In the genomic region with DNA sequence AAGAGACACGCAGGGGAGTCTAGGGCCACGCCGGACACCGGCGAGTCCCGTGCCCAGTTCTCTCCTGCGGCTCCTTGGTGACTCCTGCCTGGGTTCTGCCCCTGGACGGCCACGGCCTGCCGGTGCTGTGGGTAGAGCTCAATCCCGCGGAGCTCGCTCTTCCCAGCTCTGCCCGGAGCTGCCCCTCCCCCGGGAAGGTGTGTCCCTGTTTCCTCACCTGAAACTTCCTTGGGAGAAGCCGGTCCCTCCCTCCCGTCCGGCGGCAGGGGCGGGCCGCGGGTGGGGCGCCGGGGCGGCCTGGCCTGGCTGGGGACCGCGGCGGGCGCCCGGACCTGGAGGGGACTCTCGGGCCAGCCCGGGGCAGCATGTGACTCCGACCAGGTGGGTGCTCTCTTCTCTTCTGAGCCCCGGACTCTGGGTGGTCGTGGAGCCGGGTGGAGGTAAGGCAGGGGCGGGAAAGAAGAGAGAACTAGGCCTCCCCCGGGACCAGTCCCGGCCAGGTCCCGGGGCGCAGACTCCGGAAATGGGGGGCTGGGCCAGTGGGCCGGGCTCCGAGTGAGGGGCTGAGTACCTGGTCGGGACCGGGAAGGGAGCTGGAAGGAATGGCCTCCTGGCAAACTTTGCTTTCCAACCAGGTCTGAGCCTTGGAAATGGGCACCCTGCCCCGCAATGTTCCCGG, we compare ENCODE assay signal across 8 mouse cellular contexts. TPM values are rescaled to one million over a fixed set of nuclear protein-coding genes. Genes with fewer than 3 reads are reported as not detected.
DNase-seq lines count a peak whose midpoint lies in the region; ATAC-seq lines count a peak whose summit lies in the region.

A gene (plus strand): TSS at position 220 of the 679 bp plus-strand sequence.

- H3K4me2 ChIP-seq in forebrain, embryonic 13.5 days = peak within 1 kb of the TSS; percentile 80
- H3K4me2 ChIP-seq in hindbrain, embryonic 11.5 days (replicated peaks; ENCODE audit: low read depth, low read length) = peak within 1 kb of the TSS; percentile 88
- peak within 1 kb of the TSS; percentile 86 for H3K4me2 ChIP-seq in limb, embryonic 13.5 days (replicated peaks)
- peak within 1 kb of the TSS; percentile 88 for H3K4me2 ChIP-seq in midbrain, embryonic 13.5 days (replicated peaks)

- H3K27me3 ChIP-seq in forebrain, embryonic 13.5 days = peaks cover 31% of the 10 kb centered on the region
- peaks cover 13% of the 10 kb centered on the region for H3K27me3 ChIP-seq in hindbrain, embryonic 11.5 days (ENCODE audit: control insufficient read depth, insufficient read depth, low read length)
- no peaks in the 10 kb centered on the region for H3K27me3 ChIP-seq in limb, embryonic 13.5 days
- H3K27me3 ChIP-seq in midbrain, embryonic 13.5 days = peaks cover 33% of the 10 kb centered on the region

- no peaks in the 10 kb centered on the region for H3K36me3 ChIP-seq in forebrain, embryonic 13.5 days (ENCODE audit: poor library complexity, severe bottlenecking)
- no peaks in the 10 kb centered on the region for H3K36me3 ChIP-seq in hindbrain, embryonic 11.5 days (ENCODE audit: control insufficient read depth, insufficient read depth, low read length)
- H3K36me3 ChIP-seq in limb, embryonic 13.5 days = no peaks in the 10 kb centered on the region
- H3K36me3 ChIP-seq in midbrain, embryonic 13.5 days = no peaks in the 10 kb centered on the region

- H3K4me3 ChIP-seq in forebrain, embryonic 13.5 days = peak within 1 kb of the TSS; percentile 48
- peak within 1 kb of the TSS; percentile 51 for H3K4me3 ChIP-seq in hindbrain, embryonic 11.5 days (ENCODE audit: low read depth, low read length)
- peak within 1 kb of the TSS; percentile 68 for H3K4me3 ChIP-seq in limb, embryonic 13.5 days
- H3K4me3 ChIP-seq in midbrain, embryonic 13.5 days (replicated peaks) = peak within 1 kb of the TSS; percentile 48

- no peaks in the 10 kb centered on the region for H3K9me3 ChIP-seq in forebrain, embryonic 13.5 days (replicated peaks)
- H3K9me3 ChIP-seq in hindbrain, embryonic 11.5 days (ENCODE audit: control insufficient read depth, low read length) = no peaks in the 10 kb centered on the region
- no peaks in the 10 kb centered on the region for H3K9me3 ChIP-seq in limb, embryonic 13.5 days
- no peaks in the 10 kb centered on the region for H3K9me3 ChIP-seq in midbrain, embryonic 13.5 days

- H3K9ac ChIP-seq in forebrain, embryonic 13.5 days = peak within 1 kb of the TSS; percentile 60
- peak within 1 kb of the TSS; percentile 55; the same call in 1 of the 2 replicates for H3K9ac ChIP-seq in hindbrain, embryonic 11.5 days (ENCODE audit: low read depth, low read length)
- peak within 1 kb of the TSS; percentile 81 for H3K9ac ChIP-seq in limb, embryonic 13.5 days
- H3K9ac ChIP-seq in midbrain, embryonic 13.5 days (replicated peaks) = peak within 1 kb of the TSS; percentile 66

- peak; percentile 9 to 12 for DNase-seq in B cell, adult 2 months
- DNase-seq in adrenal gland, adult (ENCODE audit: inconsistent age in 2 of 2, low spot score in 1 of 2) = peak; percentile 72 to 89
- DNase-seq in hindbrain, embryonic 11.5 days (ENCODE audit: low spot score) = peak; percentile 40
- peak; percentile 38 for DNase-seq in testis, postnatal 14 days (ENCODE audit: low spot score)

- ATAC-seq in forebrain, embryonic 13.5 days = peak; percentile 72; the same call in 1 of the 2 replicates
- peak; percentile 83 for ATAC-seq in hindbrain, embryonic 11.5 days (ENCODE audit: low FRiP score)
- ATAC-seq in limb, embryonic 13.5 days (ENCODE audit: low FRiP score, low read depth) = peak; percentile 88
- peak; percentile 86 for ATAC-seq in midbrain, embryonic 13.5 days
- ATAC-seq in frontal cortex, adult (ENCODE audit: low TSS enrichment) = no peak

- H3K4me1 ChIP-seq in forebrain, embryonic 13.5 days = peaks cover 15% of the 10 kb centered on the region
- peaks cover 2% of the 10 kb centered on the region; the same call in 1 of the 2 replicates for H3K4me1 ChIP-seq in hindbrain, embryonic 11.5 days (replicated peaks; ENCODE audit: control insufficient read depth, insufficient read depth, low read length)
- 0 out of 2 replicates have a peak, but pooled peaks cover 10% of the 10 kb centered on the region for H3K4me1 ChIP-seq in limb, embryonic 13.5 days
- peaks cover 14% of the 10 kb centered on the region for H3K4me1 ChIP-seq in midbrain, embryonic 13.5 days (replicated peaks)

- WGBS in forebrain, embryonic 13.5 days = under 1% methylated on average over 37 of the region's 48 CpGs
- WGBS in hindbrain, embryonic 11.5 days = under 1% methylated on average over 37 of the region's 48 CpGs
- under 1% methylated on average over 46 of the region's 48 CpGs for WGBS in limb, embryonic 13.5 days
- WGBS in midbrain, embryonic 13.5 days = 1% methylated on average over 43 of the region's 48 CpGs

- no peak within 1 kb of the TSS for H3K27ac ChIP-seq in forebrain, embryonic 13.5 days
- H3K27ac ChIP-seq in hindbrain, embryonic 11.5 days (ENCODE audit: low read depth, low read length) = no peak within 1 kb of the TSS
- no peak within 1 kb of the TSS for H3K27ac ChIP-seq in limb, embryonic 13.5 days
- no peak within 1 kb of the TSS; the same call in 1 of the 2 replicates for H3K27ac ChIP-seq in midbrain, embryonic 13.5 days

RNA-seq across cellular contexts. Expression of the gene that starts here (rescaled TPM):
- 1.5 and 2.4 TPM in 2 replicates for polyA plus RNA-seq in forebrain, embryonic 13.5 days (2015; fragmentation: Nextera tagmentation; extraction: Ambion mirVana)
- 3.6 and 4.3 TPM in 2 replicates for polyA plus RNA-seq in hindbrain, embryonic 11.5 days (2014; fragmentation: Nextera tagmentation; extraction: Ambion mirVana)
- 8.5 and 11.3 TPM in 2 replicates for polyA plus RNA-seq in limb, embryonic 13.5 days (2015; fragmentation: Nextera tagmentation; extraction: Ambion mirVana)
- 1.8 and 2.0 TPM in 2 replicates for polyA plus RNA-seq in midbrain, embryonic 13.5 days (2015; fragmentation: Nextera tagmentation; extraction: Ambion mirVana)

Comparison
In these comparisons a context has a peak if more than half of its experiments do, and no peak if none do; other contexts are left out.
1. DNase-seq: peak in every context shown above with its lines; median percentile 80 in adrenal gland, adult; 40 in hindbrain, embryonic 11.5 days; 38 in testis, postnatal 14 days; 10 in B cell, adult 2 months.